Mouse (Mus musculus) gastrocnemius, postnatal 4 days (tissue): ENCODE data around the gene Podxl2. TPM values are rescaled to one million over a fixed set of nuclear protein-coding genes. Genes with fewer than 3 reads are reported as not detected.

Source experiments
- DNase-seq, 2 experiments: peaks; one replicate each; pipeline ENCODE4 v3.0.0; 2021 to 2022; ENCODE audit warnings: low spot score in 2 of 2, mixed read lengths in 2 of 2
- total RNA-seq, 2 experiments: library from RNA; stranded (reverse); gene quantifications; 2 replicates each; pipeline ENCODE4 v1.2.3; 2021

The Podxl2 gene
- total RNA-seq, 2 experiments from 2014 or later: 73.0 to 75.8 TPM

GRCm38 (mm10) chr6:88829579-88829978, 45.3 kb downstream of the Podxl2 start:
- no peak for DNase-seq

- DNase-seq: no peak
These were observed 46.4 kb downstream of the Podxl2 start for GRCm38 (mm10) chr6:88828206-88829009.

GRCm38 (mm10) chr6:88827395-88828205, 47.2 kb downstream of the Podxl2 start:
- no peak for DNase-seq

GRCm38 (mm10) chr6:88826965-88827364, 47.9 kb downstream of the Podxl2 start:
- no peak for DNase-seq

GRCm38 (mm10) chr6:88826545-88826944, 48.3 kb downstream of the Podxl2 start:
- peak in 1 of 2 experiments; percentile 68 for DNase-seq

- no peak for DNase-seq
These were observed 48.8 kb downstream of the Podxl2 start for GRCm38 (mm10) chr6:88826088-88826487.

- no peak for DNase-seq
These were observed 50.7 kb downstream of the Podxl2 start for GRCm38 (mm10) chr6:88824183-88824582.

- peak in 1 of 2 experiments; percentile 71 for DNase-seq
These were observed 52.9 kb downstream of the Podxl2 start for GRCm38 (mm10) chr6:88821901-88822300.

- no peak for DNase-seq
These were observed 53.5 kb downstream of the Podxl2 start for GRCm38 (mm10) chr6:88821294-88821693.

GRCm38 (mm10) chr6:88820853-88821252, 54.0 kb downstream of the Podxl2 start:
- no peak for DNase-seq

GRCm38 (mm10) chr6:88816913-88817312, 57.9 kb downstream of the Podxl2 start:
- DNase-seq: no peak

GRCm38 (mm10) chr6:88815489-88815888, 59.4 kb downstream of the Podxl2 start:
- no peak for DNase-seq

GRCm38 (mm10) chr6:88815036-88815435, 59.8 kb downstream of the Podxl2 start:
- no peak for DNase-seq

- no peak for DNase-seq
These were observed 61.0 kb downstream of the Podxl2 start for GRCm38 (mm10) chr6:88813832-88814231.

- DNase-seq: no peak
These were observed 62.0 kb downstream of the Podxl2 start for GRCm38 (mm10) chr6:88812886-88813285.

- DNase-seq: no peak
These were observed 62.9 kb downstream of the Podxl2 start for GRCm38 (mm10) chr6:88811880-88812400.

GRCm38 (mm10) chr6:88811396-88811795, 63.4 kb downstream of the Podxl2 start:
- no peak for DNase-seq

- no peak for DNase-seq
These were observed 64.6 kb downstream of the Podxl2 start for GRCm38 (mm10) chr6:88810291-88810690.

- DNase-seq: no peak
These were observed 65.5 kb downstream of the Podxl2 start for GRCm38 (mm10) chr6:88809091-88810037.

GRCm38 (mm10) chr6:88804966-88805577, 69.8 kb downstream of the Podxl2 start:
- no peak for DNase-seq
